Mouse (Mus musculus) kidney, adult 2 months (tissue): Measurements from ENCODE around the gene Galns. TPM values are rescaled to one million over a fixed set of nuclear protein-coding genes. Genes with fewer than 3 reads are reported as not detected.
"Not testable (repeated sequence)": the region's sequence is repeated elsewhere in the genome, so short reads cannot be mapped to it uniquely, and the experiment has no call there.

Experiments
- DNase-seq: peaks from one replicate; pipeline ENCODE4 v3.0.0; 2021
- H3K27ac ChIP-seq: fragments of 200-500 bp; 2 replicates; pipeline ENCODE4 v1.5.1; 2012; ENCODE audit warnings: low read depth, low read length, control low read depth, inconsistent platforms; ENCODE audit not compliant: insufficient read depth
- H3K27me3 ChIP-seq: fragments of 200-500 bp; replicated peaks from 2 replicates; pipeline ENCODE4 v1.6.1; 2012; ENCODE audit warnings: mild to moderate bottlenecking, moderate library complexity, low read length, inconsistent platforms; ENCODE audit not compliant: control insufficient read depth, insufficient read depth
- H3K36me3 ChIP-seq: fragments of 200-500 bp; 2 replicates; pipeline ENCODE4 v1.6.1; 2012; ENCODE audit warnings: mild to moderate bottlenecking, moderate library complexity, low read length, inconsistent platforms; ENCODE audit not compliant: control insufficient read depth, insufficient read depth
- H3K4me1 ChIP-seq: fragments of 200-500 bp; 2 replicates; pipeline ENCODE4 v1.6.1; 2011; ENCODE audit warnings: low read length; ENCODE audit not compliant: control insufficient read depth, insufficient read depth
- H3K4me3 ChIP-seq: fragments of 200-500 bp; 2 replicates; pipeline ENCODE4 v1.5.1; 2011; ENCODE audit warnings: mild to moderate bottlenecking, low read depth, low read length, control low read depth; ENCODE audit not compliant: insufficient read depth
- CTCF ChIP-seq: fragments of 200-500 bp; conservative IDR thresholded peaks from 2 replicates; pipeline ENCODE4 v1.5.1; 2011; ENCODE audit warnings: low read depth, mild to moderate bottlenecking, control low read depth, low read length, moderate library complexity, mixed read lengths; ENCODE audit not compliant: insufficient read depth, insufficient read length
- POLR2A ChIP-seq: fragments of 200-500 bp; IDR thresholded peaks from one replicate; pipeline ENCODE4 v1.6.1; 2011; ENCODE audit warnings: low read depth, low read length, control low read depth
- WGBS: fragments of 180-500 bp; shearing (Covaris S2); methylation state at CpG from one replicate; pipeline ENCODE4 v1.1.7; 2018; 5-methylcytosine and 5-hydroxymethylcytosine counted together
- polyA plus RNA-seq: library from polyadenylated mRNA; depleted of rRNA; stranded (reverse); fragments of >200 nt; gene quantifications from 2 replicates; pipeline ENCODE4 v1.2.3, GENCODE M21; 2012

Gene Galns
- polyA plus RNA-seq, 1 experiment: 36.2 TPM

DNA sequence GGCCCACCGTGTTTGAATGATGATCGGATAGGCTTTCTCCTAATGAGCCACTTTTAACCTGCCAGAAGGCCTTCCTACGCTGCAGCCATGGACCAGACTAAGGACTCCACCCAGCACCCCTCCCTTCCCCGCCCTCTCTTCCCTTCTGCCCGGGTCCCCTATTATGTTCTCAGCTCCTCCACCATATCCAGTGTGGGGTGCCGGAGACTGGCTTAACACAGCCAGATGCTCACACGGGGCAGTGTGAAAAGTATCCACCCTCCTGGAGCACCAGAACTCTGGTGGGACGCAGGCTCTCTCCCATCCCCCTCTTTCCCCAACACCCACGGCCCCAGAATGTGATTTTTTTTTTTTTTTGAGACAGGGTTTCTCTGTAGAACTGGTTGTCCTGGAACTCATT lies 37.7 kb downstream of the Galns start:
- 70% methylated on average over 9 of the region's 9 CpGs for WGBS
- TF ChIP-seq POLR2A: no peak
- TF ChIP-seq CTCF: no peak
- no peaks in the 10 kb centered on the region for H3K27me3 ChIP-seq
- H3K27ac ChIP-seq: no peak overlapping the region
- no peaks in the 10 kb centered on the region for H3K36me3 ChIP-seq
- peaks cover 19% of the 10 kb centered on the region for H3K4me1 ChIP-seq
- DNase-seq: no peak
- H3K4me3 ChIP-seq: no peak overlapping the region

DNA sequence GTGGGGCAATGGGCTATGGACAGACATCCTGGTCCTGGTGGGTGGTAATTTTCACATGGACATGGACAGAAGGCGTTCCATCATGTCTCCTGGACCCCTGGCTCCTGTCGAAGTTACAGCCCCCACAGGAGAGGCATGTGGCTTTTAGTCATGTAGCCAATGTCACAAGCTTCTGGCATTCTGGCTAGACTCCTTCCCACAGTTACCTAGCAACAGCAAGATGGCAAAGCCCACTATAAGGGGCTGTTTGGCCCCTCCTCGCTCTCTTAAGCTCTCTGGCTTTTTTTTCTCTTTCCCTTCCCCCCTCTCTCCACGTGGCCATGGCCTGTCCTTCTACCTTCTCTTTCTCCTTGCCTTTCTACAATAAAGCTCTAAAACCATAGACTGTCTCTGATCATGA lies 38.1 kb downstream of the Galns start:
- 60% methylated on average over 4 of the region's 4 CpGs for WGBS
- H3K4me1 ChIP-seq: peaks cover 19% of the 10 kb centered on the region
- H3K27ac ChIP-seq, H3K27me3 ChIP-seq, H3K4me3 ChIP-seq, H3K36me3 ChIP-seq, DNase-seq: not testable (repeated sequence)

DNA sequence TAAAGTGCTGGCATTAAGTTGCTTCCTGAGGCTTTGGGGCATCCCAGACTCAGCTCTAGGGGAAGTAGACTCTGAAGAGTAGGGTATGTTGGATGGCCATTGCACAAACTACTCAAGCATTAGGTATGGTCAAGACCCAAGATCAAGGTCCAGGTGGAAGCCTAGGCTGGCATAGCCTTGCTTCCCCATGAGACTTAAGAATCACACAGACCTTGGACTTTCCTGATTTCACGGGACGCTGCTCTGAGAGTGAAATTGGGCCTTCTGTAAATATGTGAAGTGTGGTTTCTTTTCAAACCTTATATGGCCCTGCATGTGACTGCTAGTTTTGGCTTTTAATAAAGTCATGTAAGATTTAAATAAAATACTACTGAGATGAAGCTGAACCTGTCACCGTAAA lies 38.5 kb downstream of the Galns start:
- 70% methylated on average over 3 of the region's 3 CpGs for WGBS
- no peaks in the 10 kb centered on the region for H3K36me3 ChIP-seq
- H3K27ac ChIP-seq: no peak overlapping the region
- H3K4me1 ChIP-seq: peaks cover 19% of the 10 kb centered on the region
- no peak for TF ChIP-seq POLR2A
- no peak for TF ChIP-seq CTCF
- no peak overlapping the region for H3K4me3 ChIP-seq
- H3K27me3 ChIP-seq: no peaks in the 10 kb centered on the region
- DNase-seq: peak; percentile 84

DNA sequence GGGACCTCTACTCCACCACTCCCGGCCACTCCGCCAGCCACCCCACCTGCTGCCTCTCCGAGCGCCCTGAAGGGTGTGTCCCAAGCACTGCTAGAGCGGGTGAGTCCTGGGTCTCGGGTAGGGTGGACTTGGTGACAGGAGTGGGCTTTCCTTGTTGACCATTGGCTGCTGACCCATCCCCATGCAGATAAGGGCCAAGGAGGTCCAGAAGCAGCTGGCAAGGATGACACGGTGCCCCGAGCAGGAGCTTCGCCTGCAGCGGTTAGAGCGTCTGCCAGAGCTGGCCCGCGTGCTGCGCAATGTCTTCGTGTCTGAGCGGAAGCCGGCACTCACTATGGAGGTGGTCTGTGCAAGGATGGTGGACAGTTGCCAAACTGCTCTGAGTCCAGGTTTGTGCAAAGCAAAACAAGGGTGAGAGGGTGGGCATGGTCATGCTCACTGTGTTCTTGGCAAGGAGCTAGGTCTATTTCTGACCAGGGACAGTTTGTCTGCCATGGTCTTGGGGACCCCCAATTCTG lies 39.5 kb downstream of the Galns start:
- TF ChIP-seq POLR2A (no peak), CTCF (no peak)
- 92% methylated on average over 17 of the region's 17 CpGs for WGBS
- Histone ChIP-seq H3K4me3 (no peak overlapping the region), H3K4me1 (peaks cover 23% of the 10 kb centered on the region), H3K36me3 (no peaks in the 10 kb centered on the region), H3K27ac (no peak overlapping the region), H3K27me3 (no peaks in the 10 kb centered on the region)
- no peak for DNase-seq

DNA sequence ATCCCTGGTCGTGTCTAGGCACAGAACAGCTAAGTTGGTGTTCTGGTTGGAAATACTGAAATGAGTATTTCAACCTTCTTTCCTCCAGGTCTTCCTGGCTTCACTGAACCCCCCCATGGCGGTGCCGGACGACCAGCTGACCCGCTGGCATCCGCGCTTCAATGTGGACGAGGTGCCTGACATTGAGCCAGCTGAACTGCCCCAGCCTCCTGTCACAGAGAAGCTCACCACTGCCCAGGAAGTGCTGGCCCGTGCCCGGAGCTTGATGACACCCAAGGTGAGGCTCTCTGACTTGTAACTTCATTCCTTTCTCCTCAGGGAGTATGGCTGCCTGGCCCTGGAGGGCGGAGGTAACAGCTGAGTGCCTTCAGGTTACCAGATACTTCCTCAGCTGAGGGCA lies 40.1 kb downstream of the Galns start:
- DNase-seq: no peak
- peaks cover 25% of the 10 kb centered on the region for H3K4me1 ChIP-seq
- no peak for TF ChIP-seq POLR2A
- no peak for TF ChIP-seq CTCF
- no peaks in the 10 kb centered on the region for H3K27me3 ChIP-seq
- no peaks in the 10 kb centered on the region for H3K36me3 ChIP-seq
- H3K27ac ChIP-seq: no peak overlapping the region
- WGBS: 90% methylated on average over 11 of the region's 11 CpGs
- H3K4me3 ChIP-seq: no peak overlapping the region

DNA sequence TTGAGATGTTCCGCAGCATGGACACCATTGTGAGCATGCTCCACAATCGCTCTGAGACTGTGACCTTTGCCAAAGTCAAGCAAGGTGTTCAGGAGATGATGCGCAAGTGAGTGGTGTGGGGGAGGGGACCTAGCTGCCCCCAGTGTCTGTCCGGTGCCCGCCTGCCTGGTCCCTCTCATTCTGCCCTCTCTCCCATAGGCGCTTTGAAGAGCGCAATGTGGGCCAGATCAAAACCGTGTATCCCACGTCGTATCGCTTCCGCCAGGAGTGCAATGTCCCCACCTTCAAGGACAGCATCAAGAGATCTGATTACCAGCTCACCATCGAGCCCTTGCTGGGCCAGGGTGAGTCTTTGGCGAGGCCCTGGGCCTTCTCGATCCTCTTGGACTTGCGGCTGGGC lies 41.3 kb downstream of the Galns start:
- 95% methylated on average over 16 of the region's 16 CpGs for WGBS
- no peak for DNase-seq
- H3K4me1 ChIP-seq: peaks cover 14% of the 10 kb centered on the region
- TF ChIP-seq CTCF (no peak), POLR2A (no peak)
- no peaks in the 10 kb centered on the region for H3K36me3 ChIP-seq
- H3K27me3 ChIP-seq: no peaks in the 10 kb centered on the region
- H3K4me3 ChIP-seq: no peak overlapping the region
- no peak overlapping the region for H3K27ac ChIP-seq

DNA sequence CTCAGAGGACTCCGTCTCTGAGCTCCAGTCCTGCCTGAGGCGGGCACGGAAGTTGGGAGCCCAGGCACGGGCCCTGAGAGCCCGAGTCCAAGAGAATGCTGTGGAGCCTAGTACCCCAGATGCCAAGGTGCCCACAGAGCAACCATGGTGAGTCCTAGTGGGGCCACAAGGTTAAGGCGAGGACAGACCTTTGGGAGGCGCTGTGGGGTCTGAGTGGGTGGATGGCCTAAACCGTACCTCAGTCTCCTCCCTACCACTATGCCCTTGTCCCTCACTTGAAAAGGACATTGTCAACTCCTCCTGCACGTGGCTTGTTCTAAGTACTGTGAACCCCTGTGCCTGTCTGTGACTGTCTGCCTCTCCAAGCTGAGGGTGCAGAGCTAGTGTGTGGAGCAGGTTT lies 41.9 kb downstream of the Galns start:
- 71% methylated on average over 9 of the region's 9 CpGs for WGBS

DNA sequence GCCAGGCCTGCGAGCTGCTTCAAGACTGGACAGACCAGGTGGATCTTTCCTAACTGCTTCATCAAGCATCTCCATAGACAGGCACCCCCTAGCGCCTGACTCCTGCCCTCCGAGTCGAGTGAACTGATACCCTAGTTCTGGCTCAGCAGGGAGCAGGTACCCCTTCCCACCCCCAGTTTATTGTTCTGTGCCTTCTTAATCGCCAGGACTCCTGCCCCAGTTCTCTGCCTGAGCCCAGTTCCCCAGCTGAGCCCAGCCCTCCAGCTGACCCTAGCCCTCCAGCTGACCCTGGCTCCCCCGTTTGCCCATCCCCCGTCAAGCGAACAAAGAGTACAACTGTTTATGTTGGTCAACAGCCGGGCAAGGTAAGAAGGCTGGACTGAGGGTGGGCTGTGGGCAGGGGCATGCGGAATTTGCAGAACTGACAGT lies 42.4 kb downstream of the Galns start:
- no peak for DNase-seq
- TF ChIP-seq POLR2A (no peak), CTCF (no peak)
- WGBS: 36% methylated on average over 10 of the region's 10 CpGs

More for the DNA sequence above, 41.9 kb downstream of the Galns start:
- no peak for DNase-seq
- Histone ChIP-seq H3K27me3 (no peaks in the 10 kb centered on the region), H3K27ac (no peak overlapping the region), H3K36me3 (no peaks in the 10 kb centered on the region), H3K4me1 (peaks cover 8% of the 10 kb centered on the region), H3K4me3 (no peak overlapping the region)
- no peak for TF ChIP-seq POLR2A
- no peak for TF ChIP-seq CTCF

More for the DNA sequence above, 42.4 kb downstream of the Galns start:
- Histone ChIP-seq H3K4me3 (no peak overlapping the region), H3K27me3 (no peaks in the 10 kb centered on the region), H3K36me3 (no peaks in the 10 kb centered on the region), H3K4me1 (peaks cover 7% of the 10 kb centered on the region; the same call in 1 of the 2 replicates), H3K27ac (no peak overlapping the region)
